Mouse (Mus musculus) spleen, postnatal 4 days (tissue): Measurements from ENCODE around the gene Hpdl.
"Not testable (repeated sequence)": the region's sequence is repeated elsewhere in the genome, so short reads cannot be mapped to it uniquely, and the experiment has no call there.

Experiments used
- DNase-seq, 2 experiments: peaks; one replicate each; pipeline ENCODE4 v3.0.0; 2022; ENCODE audit warnings: low spot score in 2 of 2

Gene Hpdl

GRCm38 (mm10) chr4:116821694-116822016, at the start of gene Hpdl:
TSS of gene Hpdl (minus strand) at chr4:116821707.
- DNase-seq = no peak

GRCm38 (mm10) chr4:116869898-116870297, 48.4 kb upstream of the Hpdl start:
- DNase-seq = no peak

- DNase-seq = no peak
These were observed 40.5 kb upstream of the Hpdl start for GRCm38 (mm10) chr4:116862023-116862422.

- no peak for DNase-seq
These were observed 38.2 kb upstream of the Hpdl start for GRCm38 (mm10) chr4:116859711-116860110.

- no peak for DNase-seq
These were observed 35.7 kb upstream of the Hpdl start for GRCm38 (mm10) chr4:116857203-116857602.

- DNase-seq = no peak
These were observed 32.8 kb upstream of the Hpdl start for GRCm38 (mm10) chr4:116854286-116854685.

GRCm38 (mm10) chr4:116849901-116850300, 28.4 kb upstream of the Hpdl start:
- DNase-seq = no peak

- no peak for DNase-seq
These were observed 22.8 kb upstream of the Hpdl start for GRCm38 (mm10) chr4:116844324-116844723.

GRCm38 (mm10) chr4:116840841-116841240, 19.3 kb upstream of the Hpdl start:
- no peak for DNase-seq

GRCm38 (mm10) chr4:116840096-116840495, 18.6 kb upstream of the Hpdl start:
- not testable (repeated sequence) for DNase-seq

- no peak for DNase-seq
These were observed 17.5 kb upstream of the Hpdl start for GRCm38 (mm10) chr4:116838999-116839398.

- DNase-seq = no peak
These were observed 8.5 kb upstream of the Hpdl start for GRCm38 (mm10) chr4:116830070-116830368.

GRCm38 (mm10) chr4:116829364-116830069, 8.0 kb upstream of the Hpdl start:
- no peak for DNase-seq

GRCm38 (mm10) chr4:116827819-116828218, 6.3 kb upstream of the Hpdl start:
- no peak for DNase-seq

GRCm38 (mm10) chr4:116824541-116825004, 3.1 kb upstream of the Hpdl start:
- peak; percentile 59 to 81 for DNase-seq

- DNase-seq = peak; percentile 52 to 80
These were observed 409 bp downstream of the Hpdl start for GRCm38 (mm10) chr4:116820902-116821693.

- no peak for DNase-seq
These were observed 1.3 kb downstream of the Hpdl start for GRCm38 (mm10) chr4:116819968-116820901.

- no peak for DNase-seq
These were observed 4.0 kb downstream of the Hpdl start for GRCm38 (mm10) chr4:116817486-116817885.

GRCm38 (mm10) chr4:116815276-116815675, 6.2 kb downstream of the Hpdl start:
- DNase-seq = no peak

- no peak for DNase-seq
These were observed 10.5 kb downstream of the Hpdl start for GRCm38 (mm10) chr4:116811012-116811411.

- peak; percentile 92 to 95 for DNase-seq
These were observed 14.0 kb downstream of the Hpdl start, which contains the start of the genes Toe1 and Mutyh for GRCm38 (mm10) chr4:116807197-116808129. TSS of gene Toe1 (minus strand) at chr4:116807640. TSS of gene Mutyh (plus strand) at chr4:116807723.
